Mouse (Mus musculus): Measurements from ENCODE around the gene Tmpo.

Gene Tmpo

DNA sequence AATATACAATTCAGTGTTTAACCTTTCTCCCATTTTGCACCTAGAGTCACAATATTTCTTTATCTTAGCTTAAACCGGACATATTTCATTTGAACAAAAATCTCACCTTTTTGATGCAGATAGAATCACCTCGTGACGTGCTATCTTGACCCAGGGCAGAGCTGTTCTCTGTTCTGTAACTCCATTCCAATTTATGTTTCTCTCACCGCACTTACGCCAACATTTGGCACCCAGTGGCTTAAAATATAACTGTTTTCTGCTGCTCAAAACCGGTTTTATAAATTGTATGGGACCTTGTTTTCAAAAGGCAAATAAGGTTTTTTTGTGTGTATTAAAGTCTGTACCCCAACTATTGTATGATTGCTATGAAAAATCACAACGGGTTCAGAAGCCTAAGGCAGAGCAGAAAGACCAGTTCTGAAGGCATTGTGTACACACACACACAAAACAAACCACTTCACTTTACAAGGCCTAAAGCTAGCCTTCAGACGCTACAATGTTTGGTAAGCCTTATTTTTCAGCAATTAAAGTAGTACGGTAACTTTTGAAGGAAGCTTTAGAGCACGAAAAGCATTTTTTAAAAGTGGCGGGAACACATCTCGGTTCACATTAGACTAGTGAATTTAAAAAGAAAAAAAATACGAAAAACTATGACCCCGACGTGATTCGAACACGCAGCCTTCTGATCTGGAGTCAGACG, at the start of gene Tmpo:
Gene Tmpo (minus strand): TSS at position 555 of the 700 bp plus-strand sequence.
- no peak for DNase-seq (ENCODE audit: low spot score)

GRCm38 (mm10) chr10:91230400-91230799, 49.3 kb upstream of the Tmpo start:
- peak; percentile 45 for DNase-seq (ENCODE audit: low spot score)

DNA sequence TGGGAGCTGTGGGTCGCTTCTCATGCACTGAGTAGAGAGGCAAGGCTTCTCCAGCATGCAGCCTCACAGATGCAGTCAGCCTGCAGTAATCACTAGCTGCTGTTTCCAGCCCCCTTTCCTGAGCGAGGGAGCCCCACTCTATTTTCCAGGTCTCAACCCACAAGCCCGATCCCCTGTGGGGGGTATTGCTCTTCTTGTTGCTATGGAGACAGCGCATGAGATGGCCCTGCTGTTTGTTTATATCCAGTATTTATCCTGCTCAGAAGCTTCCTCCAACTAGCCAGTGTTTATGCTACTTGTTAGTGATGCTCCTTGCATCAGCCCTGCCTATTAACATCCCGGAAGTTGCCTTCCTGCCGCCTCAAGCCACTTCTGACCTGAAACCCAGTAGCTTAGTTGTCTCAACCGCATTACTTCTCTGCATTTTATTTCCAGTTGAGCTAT, 48.4 kb upstream of the Tmpo start:
- DNase-seq (ENCODE audit: low spot score), result no peak

DNA sequence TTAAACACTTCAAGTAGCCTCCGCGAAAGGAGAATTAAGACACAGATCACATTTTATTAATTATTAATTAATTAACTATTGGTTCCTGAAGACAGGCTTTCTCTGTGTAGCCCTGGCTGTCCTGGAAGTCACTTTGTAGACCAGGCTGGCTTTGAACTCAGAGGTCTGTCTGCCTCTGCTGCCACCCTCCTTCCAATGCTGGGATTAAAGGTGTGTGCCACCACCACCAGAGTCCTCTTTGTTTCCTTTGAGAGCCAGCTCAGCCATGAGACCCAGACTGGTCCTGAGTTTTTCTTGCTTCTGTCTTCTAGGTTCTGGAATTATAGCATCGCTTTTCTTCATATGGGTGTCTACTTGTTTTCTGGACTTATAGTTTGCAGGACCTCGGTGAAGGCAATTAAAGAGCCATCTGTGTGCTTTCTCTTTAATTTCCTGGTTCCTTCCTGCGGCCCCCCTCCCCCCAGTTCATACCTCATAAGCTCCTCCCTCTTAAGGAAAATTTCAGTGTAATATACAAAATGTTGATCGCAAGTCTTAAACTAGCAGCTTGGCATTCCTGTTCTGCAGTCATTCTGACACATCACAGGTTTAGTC, 47.9 kb upstream of the Tmpo start:
- no peak for DNase-seq (ENCODE audit: low spot score)

DNA sequence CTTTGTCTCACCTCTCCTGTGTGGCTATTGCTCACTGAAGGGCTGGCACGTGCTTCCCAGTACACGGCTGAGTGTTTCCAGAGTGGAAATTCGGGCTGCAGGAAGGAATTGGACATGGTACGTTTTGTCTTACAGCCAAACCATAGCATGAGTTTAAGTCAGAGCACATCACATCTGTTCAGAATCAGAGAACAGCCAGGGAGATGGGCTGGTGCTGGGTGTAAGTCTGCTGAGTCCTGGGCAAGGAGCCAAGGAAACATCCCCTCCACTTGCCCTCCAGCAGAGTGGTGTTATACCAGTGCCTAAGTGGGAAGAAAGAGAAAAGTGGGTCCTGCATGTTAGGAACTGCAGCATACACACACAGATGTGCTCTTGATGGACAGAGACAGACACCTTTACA, 45.9 kb upstream of the Tmpo start:
- no peak for DNase-seq (ENCODE audit: low spot score)

DNA sequence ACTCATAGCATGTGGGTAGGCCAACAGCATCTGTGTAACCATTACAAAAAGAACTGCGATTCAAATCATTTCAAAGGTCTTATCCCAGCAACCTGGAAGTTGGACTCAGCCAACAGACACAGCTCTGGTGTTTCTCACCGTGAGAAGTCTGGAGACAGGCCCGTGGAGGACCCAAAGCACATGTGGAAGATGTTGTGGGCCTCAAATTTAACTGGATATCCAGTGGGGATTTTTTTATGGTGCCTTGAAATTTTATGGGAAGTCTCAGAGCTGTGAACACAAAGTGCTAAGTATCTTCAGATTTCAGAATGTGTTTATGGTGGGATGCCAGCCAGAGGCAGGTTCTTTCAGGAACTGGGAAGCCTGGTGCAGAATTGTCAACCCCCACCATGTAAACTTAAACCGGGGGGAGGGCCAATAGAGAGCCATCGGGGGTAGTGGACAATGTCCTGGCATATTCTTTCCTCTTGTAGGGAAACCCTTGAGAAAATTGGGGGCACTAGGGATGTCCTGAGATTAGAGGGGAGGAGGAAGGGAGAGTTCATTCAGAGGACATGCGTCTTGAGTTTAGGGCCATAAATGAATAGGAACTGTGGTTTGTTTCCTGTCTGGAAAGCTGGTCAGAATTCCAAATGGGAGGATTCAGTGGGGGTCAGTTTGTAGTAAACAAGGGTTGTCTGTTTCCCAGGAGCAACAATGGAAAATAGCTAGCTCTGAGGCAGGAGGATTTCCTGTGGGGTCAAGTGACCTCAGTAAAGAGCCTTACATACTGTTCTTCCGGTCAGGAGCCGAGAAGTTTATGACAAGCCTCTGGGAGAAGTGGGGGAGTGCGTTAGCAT, 41.5 kb upstream of the Tmpo start:
- DNase-seq (ENCODE audit: low spot score), result no peak

DNA sequence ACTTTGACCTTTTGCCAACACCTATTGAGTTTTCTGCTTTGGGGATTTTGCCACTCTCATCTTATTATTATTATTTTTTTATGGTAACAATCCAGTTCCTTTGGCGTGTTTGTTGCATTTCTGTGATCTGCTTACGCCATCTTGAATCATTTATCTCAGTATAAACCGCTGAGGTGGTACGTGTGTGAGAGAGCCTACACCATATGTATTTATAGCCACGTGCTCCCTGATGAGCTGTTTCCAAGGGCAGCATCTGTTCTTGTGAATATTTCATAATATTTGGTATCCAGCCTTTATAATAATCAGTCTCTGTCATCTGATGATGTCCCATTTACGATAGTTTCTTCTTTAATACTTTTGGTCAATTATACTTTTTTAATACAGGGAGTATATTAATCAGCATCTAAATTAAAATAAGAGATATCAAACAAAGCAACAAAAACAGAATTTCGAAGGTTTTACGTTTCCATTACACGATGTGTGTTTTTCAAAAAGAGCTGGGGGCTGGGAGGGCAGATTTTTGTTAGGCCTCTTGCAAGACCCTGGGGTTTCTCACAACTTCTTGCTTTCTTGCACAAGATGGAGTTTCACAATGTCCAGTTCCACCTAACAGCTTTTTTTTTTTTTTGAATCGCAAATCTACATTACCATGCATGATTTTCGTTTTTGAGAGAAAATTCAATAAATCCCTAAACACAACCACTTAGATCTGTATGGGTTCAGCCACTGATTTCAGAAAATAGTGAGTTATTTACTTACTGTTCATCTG, 28.0 kb upstream of the Tmpo start:
- DNase-seq (ENCODE audit: low spot score), result no peak

- DNase-seq (ENCODE audit: low spot score), result no peak
These were observed 27.3 kb upstream of the Tmpo start for GRCm38 (mm10) chr10:91208461-91208860.

DNA sequence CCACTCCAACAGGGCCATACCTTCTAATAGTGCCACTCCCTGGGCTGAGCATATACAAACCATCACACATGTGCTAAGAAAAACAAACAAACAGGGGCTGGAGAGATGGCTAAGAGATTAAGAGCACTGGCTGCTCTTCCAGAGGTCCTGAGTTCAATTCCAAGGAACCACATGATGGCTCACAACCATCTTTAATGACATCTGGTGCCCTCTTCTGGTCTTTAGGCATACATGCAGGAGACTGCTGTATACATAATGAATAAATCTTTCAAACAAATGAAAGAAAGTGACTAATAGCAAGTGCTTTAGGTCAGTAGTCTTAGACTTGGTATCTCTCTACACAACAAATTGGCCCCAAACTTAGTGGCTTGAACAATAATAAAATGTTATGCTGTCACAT, 26.2 kb upstream of the Tmpo start:
- DNase-seq (ENCODE audit: low spot score), result no peak

DNA sequence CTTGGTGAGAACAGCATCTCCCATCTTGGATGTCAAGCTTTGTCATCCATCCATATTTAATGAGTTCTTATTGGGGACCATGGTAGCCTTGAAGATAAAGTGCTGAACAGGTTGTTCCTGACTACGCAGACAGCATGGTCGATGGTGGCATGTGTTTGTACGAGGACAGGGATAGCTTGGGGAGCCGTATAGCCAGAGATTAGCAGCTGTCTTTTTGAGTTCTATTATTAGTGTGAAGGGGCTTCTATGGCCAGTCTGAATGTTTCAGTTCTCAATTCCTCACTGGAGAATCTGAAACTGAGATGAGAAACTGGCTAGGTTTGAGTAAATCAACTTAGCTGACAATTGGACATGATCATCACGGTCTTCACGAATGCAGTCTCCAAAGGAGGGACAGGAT, 24.5 kb upstream of the Tmpo start:
- no peak for DNase-seq (ENCODE audit: low spot score)

GRCm38 (mm10) chr10:91200581-91200980, 19.5 kb upstream of the Tmpo start:
- DNase-seq (ENCODE audit: low spot score), result no peak

- peak; percentile 33 for DNase-seq (ENCODE audit: low spot score)
These were observed 18.2 kb upstream of the Tmpo start for GRCm38 (mm10) chr10:91199238-91199780.

- DNase-seq (ENCODE audit: low spot score), result no peak
These were observed 16.6 kb upstream of the Tmpo start for GRCm38 (mm10) chr10:91197704-91198103.

DNA sequence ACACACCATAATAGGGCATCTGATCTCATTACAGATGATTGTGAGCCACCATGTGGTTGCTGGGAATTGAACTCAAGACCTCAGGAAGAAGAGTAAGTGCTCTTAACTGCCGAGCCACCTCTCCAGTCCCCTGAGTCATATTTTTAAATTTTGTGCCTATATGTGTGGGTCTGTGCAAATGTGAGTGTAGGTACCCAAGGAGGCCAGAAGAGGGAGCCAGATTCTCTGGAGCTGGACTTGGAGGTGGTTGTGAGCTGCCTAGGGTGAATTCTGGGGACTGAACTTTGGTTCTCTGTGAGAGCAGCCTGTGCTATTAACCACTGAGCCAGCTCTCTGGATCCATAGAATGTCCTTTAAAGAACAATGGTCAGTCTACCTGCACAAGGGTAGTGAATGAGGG, 15.7 kb upstream of the Tmpo start:
- no peak for DNase-seq (ENCODE audit: low spot score)

GRCm38 (mm10) chr10:91195680-91196079, 14.6 kb upstream of the Tmpo start:
- no peak for DNase-seq (ENCODE audit: low spot score)

DNA sequence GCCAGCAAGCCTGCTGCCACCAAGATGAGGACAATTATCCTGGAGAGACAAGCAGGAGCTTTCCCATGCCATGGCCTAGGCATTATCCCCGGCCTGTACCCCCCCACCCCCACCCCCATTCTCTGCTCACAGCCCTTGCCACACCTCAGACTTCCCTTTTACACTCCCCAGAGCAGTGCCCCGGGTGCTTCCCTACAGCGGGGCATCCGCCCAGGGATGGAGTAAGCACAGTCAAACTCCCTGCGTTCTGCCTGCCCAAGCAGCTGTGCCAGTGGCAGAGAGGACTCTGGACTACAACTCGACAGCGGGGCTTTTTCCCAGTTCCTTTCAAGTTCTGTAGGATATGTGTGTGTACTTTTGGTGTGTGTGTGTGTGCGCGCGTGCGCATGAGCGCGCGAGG, 14.0 kb upstream of the Tmpo start:
- no peak for DNase-seq (ENCODE audit: low spot score)

DNA sequence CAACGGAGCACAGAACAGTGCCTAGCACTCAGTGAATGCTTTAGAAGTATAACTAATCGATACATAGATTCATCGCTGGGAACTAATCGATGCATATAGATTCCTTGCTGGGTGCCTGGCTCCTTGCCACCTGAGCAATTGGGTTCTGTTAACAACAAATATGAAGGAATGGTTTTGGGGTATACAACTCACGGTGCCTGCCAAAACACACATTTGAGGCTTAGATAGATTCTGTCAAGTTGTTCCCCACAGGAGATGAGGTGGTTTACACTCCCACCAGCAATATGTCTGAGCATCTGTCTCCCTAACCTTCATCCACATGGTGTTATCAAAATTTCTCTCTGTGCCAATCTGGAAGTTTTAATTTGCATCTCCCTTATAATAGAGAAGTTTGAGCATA, 10.7 kb upstream of the Tmpo start:
- DNase-seq (ENCODE audit: low spot score), result no peak

GRCm38 (mm10) chr10:91189476-91189875, 8.4 kb upstream of the Tmpo start:
- no peak for DNase-seq (ENCODE audit: low spot score)

DNA sequence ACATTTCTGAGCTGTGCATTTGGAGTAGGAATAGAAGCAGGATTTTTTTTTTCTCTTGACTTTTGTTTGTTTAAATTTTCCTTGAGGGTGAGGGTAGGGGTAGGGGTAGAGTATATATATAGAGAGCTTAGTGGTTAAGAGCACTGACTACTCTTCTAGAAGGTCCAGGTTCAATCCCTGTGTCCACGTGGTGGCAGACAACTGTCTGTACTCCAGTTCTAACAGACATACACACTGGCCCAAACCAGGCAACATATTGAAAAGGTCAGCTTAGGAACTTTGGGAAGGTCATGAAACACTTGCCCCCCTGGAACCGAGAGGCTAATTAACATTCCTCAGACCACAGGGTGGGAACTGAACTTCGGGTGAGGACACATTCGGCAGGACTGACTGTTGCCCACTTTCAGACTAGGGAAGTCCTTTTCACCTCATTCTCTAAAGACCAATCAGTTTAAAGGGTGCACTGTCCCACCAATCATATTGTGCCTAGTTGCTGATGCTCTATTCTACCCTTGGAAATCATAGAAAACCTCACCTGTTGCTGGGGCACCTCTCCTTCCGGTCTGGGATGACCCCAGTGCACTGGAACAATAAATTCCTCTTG, 7.7 kb upstream of the Tmpo start:
- no peak for DNase-seq (ENCODE audit: low spot score)

DNA sequence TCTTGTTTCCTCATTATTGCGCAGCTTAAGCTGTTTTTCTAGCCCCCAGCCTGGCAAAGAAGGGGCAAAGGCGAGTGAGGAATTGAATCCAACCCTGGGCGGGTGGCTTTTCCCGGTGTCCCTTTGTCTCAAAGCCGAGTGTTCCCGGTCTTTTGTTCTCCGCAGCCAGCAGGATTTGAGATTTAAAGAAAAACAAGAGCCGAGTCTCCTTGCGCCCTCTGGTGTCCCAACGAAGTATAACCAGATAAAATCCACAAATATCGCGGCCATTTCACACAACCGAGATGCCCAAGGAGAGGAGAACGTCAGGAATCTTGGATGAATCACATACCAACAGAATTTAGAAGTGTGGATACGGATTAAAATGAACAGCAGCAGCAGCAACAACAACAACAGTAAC, 6.8 kb upstream of the Tmpo start:
- peak; percentile 87 for DNase-seq (ENCODE audit: low spot score)

DNA sequence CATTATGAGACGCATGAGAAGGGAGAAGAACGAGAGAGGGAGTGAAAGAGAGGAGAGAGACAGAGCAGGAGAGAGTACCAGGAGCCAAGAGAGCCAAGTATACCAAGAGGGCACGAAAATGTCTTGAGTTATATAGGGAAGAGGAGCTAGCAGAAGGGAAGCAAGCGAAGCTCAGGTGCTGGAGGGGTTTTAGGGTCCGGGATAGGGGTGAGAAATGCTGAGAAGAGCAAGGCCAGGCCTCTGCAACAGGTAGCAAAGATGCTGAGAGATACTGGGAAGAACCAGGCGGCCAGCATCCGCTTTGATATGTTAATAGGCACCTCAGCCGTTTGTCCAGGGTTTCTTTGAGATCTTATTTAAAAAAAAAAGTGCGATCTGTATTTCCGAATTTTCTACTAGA, 6.2 kb upstream of the Tmpo start:
- DNase-seq (ENCODE audit: low spot score), result no peak

DNA sequence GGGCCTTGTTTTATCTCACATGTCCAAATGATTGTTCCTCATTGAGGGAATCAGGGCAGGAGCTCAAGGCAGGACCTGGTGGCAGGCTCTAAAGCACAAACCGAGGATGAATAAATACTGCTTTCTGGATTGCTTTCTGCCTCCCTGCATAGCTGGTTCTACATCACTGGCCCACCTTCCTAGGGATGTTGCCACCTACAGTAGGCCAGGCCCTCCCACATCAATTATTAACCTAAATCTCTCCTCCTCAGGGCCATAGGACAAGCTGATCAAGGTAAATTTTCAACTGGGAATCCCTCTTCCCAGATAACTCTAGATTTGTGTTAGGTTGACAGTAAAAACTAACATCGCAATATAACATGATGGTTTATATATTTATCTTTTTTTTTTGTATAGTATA, 4.6 kb upstream of the Tmpo start:
- no peak for DNase-seq (ENCODE audit: low spot score)
